Mouse (Mus musculus) gastrocnemius, postnatal 14 days (tissue): ENCODE data around the gene Gpr22. TPM values are rescaled to one million over a fixed set of nuclear protein-coding genes. Genes with fewer than 3 reads are reported as not detected.

Source experiments
- DNase-seq: peaks from one replicate; pipeline ENCODE4 v3.0.0; 2021; ENCODE audit warnings: mixed read lengths
- intact Hi-C: fragments of 180-260 bp; cut with DNase I; formaldehyde crosslinking; loops from one replicate; pipeline ENCODE4 v1.15.1; 2025; ENCODE audit warnings: low total_unique reads
- total RNA-seq, 2 experiments: library from RNA; stranded (reverse); gene quantifications; 2 replicates each; pipeline ENCODE4 v1.2.3; 2021

Gene Gpr22
- total RNA-seq, 2 experiments from 2014 or later, result not detected

DNA sequence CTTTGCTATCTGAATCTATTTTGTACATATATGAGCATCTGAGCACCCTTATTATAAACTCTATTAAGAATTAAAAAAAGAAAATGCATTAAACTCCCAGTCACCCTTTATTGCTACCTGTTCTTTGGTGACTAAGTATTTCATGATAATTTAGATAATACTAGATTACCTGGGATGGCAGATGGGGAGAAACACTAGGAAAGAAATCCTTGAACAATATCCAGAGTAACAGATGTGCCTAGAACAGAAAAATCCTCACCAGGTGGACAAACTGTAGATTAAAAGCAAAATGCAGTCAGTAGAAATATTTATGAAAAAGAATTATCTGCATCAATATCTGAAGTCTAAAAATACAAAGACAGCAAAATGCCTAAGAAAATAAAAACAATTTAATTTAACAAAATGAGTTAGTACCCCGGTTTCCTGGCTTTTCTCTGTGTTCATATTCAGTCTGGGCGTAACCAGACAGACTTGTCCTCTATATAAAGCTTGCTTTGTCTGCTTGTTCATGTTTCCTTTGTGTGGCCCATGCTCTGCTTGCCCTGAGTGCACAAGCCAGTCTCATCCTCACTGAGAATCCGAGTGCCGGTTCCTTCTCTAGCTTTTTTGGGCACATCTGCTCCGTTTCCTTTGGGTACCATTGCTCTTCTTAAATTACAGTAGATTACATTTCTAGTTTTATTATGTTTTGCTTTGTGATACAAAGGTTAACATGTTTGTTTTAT lies 13.0 kb downstream of the Gpr22 start:
- no peak for DNase-seq
- intact Hi-C loops, result no loop called here

DNA sequence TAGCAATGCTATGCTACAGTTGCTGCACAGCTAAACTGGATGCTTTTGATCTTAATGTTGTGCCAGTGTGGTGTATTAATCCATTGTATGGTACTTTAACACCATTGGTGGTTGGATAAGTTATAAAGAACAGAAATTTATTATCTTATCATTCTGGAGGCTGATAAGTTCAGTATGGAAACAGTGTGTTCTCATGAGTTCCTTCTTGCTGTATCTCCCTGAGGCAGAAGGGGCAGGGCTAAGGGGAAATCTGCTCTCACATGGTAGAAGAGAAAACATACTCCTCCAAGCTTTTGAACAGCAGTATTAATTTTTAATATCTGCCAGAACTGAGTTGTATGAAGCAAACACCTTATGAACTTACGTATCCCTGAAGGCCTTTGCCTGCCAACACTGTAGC lies 20.5 kb downstream of the Gpr22 start:
- intact Hi-C loops, result no loop called here
- DNase-seq, result no peak

DNA sequence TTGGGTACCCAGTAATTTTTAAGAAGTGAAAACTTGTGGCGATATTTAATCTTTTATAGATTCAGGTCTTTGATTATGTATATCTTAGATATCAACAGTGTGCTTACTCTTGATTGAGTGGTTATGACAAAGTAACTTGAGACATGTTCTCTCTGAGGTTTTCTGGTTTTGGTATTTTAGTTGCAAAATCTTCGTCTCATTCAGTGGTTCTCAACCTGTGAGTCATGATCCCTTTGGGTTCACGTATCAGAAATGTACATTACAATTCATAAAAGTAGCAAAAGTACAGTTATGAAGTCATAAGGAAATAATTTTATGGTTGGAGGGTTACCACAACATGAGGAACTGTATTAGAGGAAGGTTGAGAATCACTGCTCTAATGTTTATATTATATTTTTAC lies 27.1 kb downstream of the Gpr22 start:
- intact Hi-C loops, result no loop called here
- DNase-seq, result no peak

DNA sequence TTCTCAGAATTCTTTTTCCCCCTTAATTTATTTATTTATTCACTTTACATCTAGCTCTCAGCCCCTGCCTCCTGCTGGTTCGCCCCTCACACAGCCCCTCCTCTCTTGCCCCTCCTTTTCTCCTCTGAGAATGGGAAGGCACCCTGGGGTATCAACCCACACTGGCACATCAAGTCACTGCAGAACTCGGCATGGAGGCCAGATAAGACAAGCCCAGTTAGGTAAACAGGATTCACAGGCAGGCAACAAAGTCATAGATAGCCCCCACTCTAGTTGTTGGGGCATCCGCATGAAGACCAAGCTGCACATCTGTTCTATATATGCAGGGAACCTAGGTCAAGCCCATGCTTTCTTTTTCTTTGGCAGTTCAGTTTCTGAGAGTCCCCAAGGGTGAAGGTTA lies 46.6 kb downstream of the Gpr22 start:
- intact Hi-C loops, result no loop called here
- DNase-seq, result no peak

DNA sequence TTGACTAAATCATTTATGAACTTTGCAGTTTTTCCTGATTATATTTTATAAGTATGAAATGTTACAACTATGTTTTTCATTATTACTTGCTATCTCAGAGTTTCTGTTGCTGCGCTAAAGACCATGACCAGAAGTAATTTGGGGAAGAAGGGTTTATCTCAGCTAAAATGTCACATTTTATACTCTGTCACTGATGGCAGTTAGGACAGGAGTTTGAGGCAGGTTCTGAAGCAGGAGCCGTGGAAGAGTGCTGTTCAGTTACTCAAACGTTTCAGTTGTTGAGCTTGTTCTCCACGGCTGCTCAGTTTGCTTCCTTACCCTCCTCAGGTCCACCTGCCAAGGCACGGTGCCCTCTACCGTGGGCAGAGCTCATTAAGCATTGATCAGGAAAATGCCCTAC lies 47.7 kb downstream of the Gpr22 start:
- intact Hi-C loops, result no loop called here
- no peak for DNase-seq

Other genes with a start within 250 kb of the Gpr22 start
- 1 to 10 TPM; 7.1 to 8.0 TPM for gene Cbll1, start 214.3 kb downstream of the Gpr22 start, total RNA-seq
- gene Slc26a4, start 154.0 kb downstream of the Gpr22 start, total RNA-seq, result not detected
- 10 to 100 TPM; 25.6 to 26.9 TPM for gene Bcap29, start 79.3 kb downstream of the Gpr22 start, total RNA-seq
- 1 to 10 TPM; 3.0 to 4.8 TPM for gene Dus4l, start 59.1 kb downstream of the Gpr22 start, total RNA-seq
- 10 to 100 TPM; 20.1 to 22.6 TPM for gene Cog5, start 59.1 kb downstream of the Gpr22 start, total RNA-seq
- 10 to 100 TPM; 53.1 to 61.6 TPM for gene Hbp1, start 236.6 kb upstream of the Gpr22 start, total RNA-seq